Mouse (Mus musculus): ENCODE measurements around the gene Nav3. TPM values are rescaled to one million over a fixed set of nuclear protein-coding genes. Genes with fewer than 3 reads are reported as not detected.

Nav3 gene
- polyA plus RNA-seq, 1 experiment from 2014 or later, result 17.6 TPM

DNA sequence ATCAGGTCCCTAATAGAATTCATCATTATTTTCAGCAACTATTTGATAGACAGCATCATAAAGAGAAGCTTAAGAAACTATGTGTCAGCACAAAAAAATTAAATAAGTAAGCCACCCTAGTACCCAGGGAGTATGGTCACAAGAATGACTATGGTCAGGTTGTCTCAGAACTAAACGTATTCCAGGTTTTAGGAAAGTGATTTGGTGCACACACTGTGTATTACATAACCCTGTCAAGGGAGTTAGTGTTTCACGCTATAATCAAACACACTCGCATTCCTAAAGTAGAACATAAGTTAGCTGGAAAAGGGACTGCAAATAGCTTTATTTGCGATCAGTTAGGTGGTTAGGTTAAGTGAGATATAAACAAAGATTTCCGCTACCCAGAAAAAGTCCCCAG is 126.0 kb downstream of the Nav3 start:
- no peaks in the 10 kb centered on the region for H3K9me3 ChIP-seq (replicated peaks; ENCODE audit: control insufficient read depth, low read length)
- no peak for DNase-seq (ENCODE audit: low spot score)
- 84% methylated on average over 5 of the region's 5 CpGs for whole genome bisulfite sequencing
- no peak overlapping the region for H3K9ac ChIP-seq (ENCODE audit: low read length)
- no peaks in the 10 kb centered on the region for H3K27me3 ChIP-seq (replicated peaks; ENCODE audit: control insufficient read depth, insufficient read depth, low read length)
- H3K36me3 ChIP-seq (ENCODE audit: control insufficient read depth, insufficient read depth, low read length), result no peaks in the 10 kb centered on the region
- H3K4me3 ChIP-seq (ENCODE audit: low read depth, low read length), result no peak overlapping the region
- no peak overlapping the region for H3K4me2 ChIP-seq (ENCODE audit: low read length)
- no peaks in the 10 kb centered on the region; the same call in 1 of the 2 replicates for H3K4me1 ChIP-seq (ENCODE audit: control insufficient read depth, insufficient read depth, low read length)
- no peak for ATAC-seq
- no peak overlapping the region for H3K27ac ChIP-seq (ENCODE audit: low read depth, low read length)

DNA sequence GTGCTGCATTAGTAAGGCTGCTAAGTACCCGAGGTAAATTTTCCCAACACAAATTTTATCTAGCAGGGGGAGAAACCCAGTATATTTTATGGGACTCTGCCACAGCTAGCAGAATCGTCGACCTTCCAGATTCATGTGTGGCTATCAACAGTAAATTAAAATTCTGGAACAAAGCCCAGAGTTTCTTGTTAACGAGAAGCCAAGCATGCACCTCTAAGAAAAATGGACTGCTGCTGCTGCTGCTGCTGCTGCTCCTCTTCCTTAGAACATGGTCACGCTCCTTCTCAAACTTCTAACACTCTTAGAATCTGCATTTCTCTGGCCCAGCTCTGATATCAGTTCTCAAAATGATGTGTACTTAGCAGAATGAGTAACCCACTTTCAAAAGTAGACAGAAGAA is 126.4 kb downstream of the Nav3 start:
- no peak overlapping the region for H3K4me2 ChIP-seq (ENCODE audit: low read length)
- no peak overlapping the region for H3K4me3 ChIP-seq (ENCODE audit: low read depth, low read length)
- no peak; the same call in 1 of the 2 replicates for ATAC-seq
- H3K27me3 ChIP-seq (replicated peaks; ENCODE audit: control insufficient read depth, insufficient read depth, low read length), result no peaks in the 10 kb centered on the region
- no peaks in the 10 kb centered on the region for H3K36me3 ChIP-seq (ENCODE audit: control insufficient read depth, insufficient read depth, low read length)
- H3K9me3 ChIP-seq (replicated peaks; ENCODE audit: control insufficient read depth, low read length), result no peaks in the 10 kb centered on the region
- H3K9ac ChIP-seq (ENCODE audit: low read length), result no peak overlapping the region
- peak; percentile 69 for DNase-seq (ENCODE audit: low spot score)
- H3K27ac ChIP-seq (ENCODE audit: low read depth, low read length), result no peak overlapping the region
- H3K4me1 ChIP-seq (ENCODE audit: control insufficient read depth, insufficient read depth, low read length), result no peaks in the 10 kb centered on the region; the same call in 1 of the 2 replicates
- 23% methylated on average over 5 of the region's 5 CpGs for WGBS

- no peak overlapping the region for H3K4me2 ChIP-seq (ENCODE audit: low read length)
- no peak for ATAC-seq
- no peak overlapping the region for H3K27ac ChIP-seq (ENCODE audit: low read depth, low read length)
Measured at GRCm38 (mm10) chr10:110322082-110322632, 133.8 kb downstream of the Nav3 start.

GRCm38 (mm10) chr10:110317275-110317674 is 138.7 kb downstream of the Nav3 start:
- H3K9ac ChIP-seq (ENCODE audit: low read length), result no peak overlapping the region
- DNase-seq (ENCODE audit: low spot score), result no peak
- no peak overlapping the region for H3K4me3 ChIP-seq (ENCODE audit: low read depth, low read length)
- no peak overlapping the region for H3K27ac ChIP-seq (ENCODE audit: low read depth, low read length)
- H3K36me3 ChIP-seq (ENCODE audit: control insufficient read depth, insufficient read depth, low read length), result no peaks in the 10 kb centered on the region
- H3K27me3 ChIP-seq (replicated peaks; ENCODE audit: control insufficient read depth, insufficient read depth, low read length), result no peaks in the 10 kb centered on the region
- ATAC-seq, result no peak
- H3K9me3 ChIP-seq (replicated peaks; ENCODE audit: control insufficient read depth, low read length), result no peaks in the 10 kb centered on the region
- no peaks in the 10 kb centered on the region for H3K4me1 ChIP-seq (ENCODE audit: control insufficient read depth, insufficient read depth, low read length)
- H3K4me2 ChIP-seq (ENCODE audit: low read length), result no peak overlapping the region
- 77% methylated on average over 5 of the region's 5 CpGs for WGBS

More at GRCm38 (mm10) chr10:110322082-110322632, 133.8 kb downstream of the Nav3 start:
- no peak for DNase-seq (ENCODE audit: low spot score)
- H3K9me3 ChIP-seq (replicated peaks; ENCODE audit: control insufficient read depth, low read length), result no peaks in the 10 kb centered on the region
- H3K36me3 ChIP-seq (ENCODE audit: control insufficient read depth, insufficient read depth, low read length), result no peaks in the 10 kb centered on the region
- H3K4me3 ChIP-seq (ENCODE audit: low read depth, low read length), result no peak overlapping the region
- WGBS, result 61% methylated on average over 6 of the region's 6 CpGs
- H3K27me3 ChIP-seq (replicated peaks; ENCODE audit: control insufficient read depth, insufficient read depth, low read length), result no peaks in the 10 kb centered on the region
- no peaks in the 10 kb centered on the region for H3K4me1 ChIP-seq (ENCODE audit: control insufficient read depth, insufficient read depth, low read length)
- no peak overlapping the region for H3K9ac ChIP-seq (ENCODE audit: low read length)

DNA sequence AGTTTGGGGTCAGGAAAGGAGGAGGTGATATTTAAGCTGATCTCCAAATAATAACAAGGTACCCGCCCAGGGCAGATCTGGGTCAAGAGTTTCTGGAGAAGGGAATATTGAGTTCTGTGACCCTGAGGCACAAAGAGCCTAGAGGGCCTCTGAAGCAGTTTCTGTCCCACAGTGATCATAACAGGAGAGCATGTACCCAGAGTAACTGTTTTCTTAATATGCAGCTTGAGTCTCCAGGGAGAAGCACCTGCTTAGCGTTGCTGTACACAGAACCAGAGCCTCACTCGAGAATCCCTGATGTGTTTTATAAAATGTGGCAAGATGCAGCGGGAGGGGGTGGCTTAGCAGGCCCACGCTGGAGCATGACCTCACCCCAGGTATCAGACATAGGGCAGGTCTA is 141.5 kb downstream of the Nav3 start:
- no peak overlapping the region for H3K9ac ChIP-seq (ENCODE audit: low read length)
- H3K36me3 ChIP-seq (ENCODE audit: control insufficient read depth, insufficient read depth, low read length), result no peaks in the 10 kb centered on the region
- H3K4me1 ChIP-seq (ENCODE audit: control insufficient read depth, insufficient read depth, low read length), result no peaks in the 10 kb centered on the region
- no peaks in the 10 kb centered on the region for H3K9me3 ChIP-seq (replicated peaks; ENCODE audit: control insufficient read depth, low read length)
- DNase-seq (ENCODE audit: low spot score) (no peak), ATAC-seq (no peak)
- no peak overlapping the region for H3K27ac ChIP-seq (ENCODE audit: low read depth, low read length)
- no peak overlapping the region for H3K4me2 ChIP-seq (ENCODE audit: low read length)
- H3K4me3 ChIP-seq (ENCODE audit: low read depth, low read length), result no peak overlapping the region
- 67% methylated on average over 5 of the region's 5 CpGs for WGBS
- no peaks in the 10 kb centered on the region for H3K27me3 ChIP-seq (replicated peaks; ENCODE audit: control insufficient read depth, insufficient read depth, low read length)

DNA sequence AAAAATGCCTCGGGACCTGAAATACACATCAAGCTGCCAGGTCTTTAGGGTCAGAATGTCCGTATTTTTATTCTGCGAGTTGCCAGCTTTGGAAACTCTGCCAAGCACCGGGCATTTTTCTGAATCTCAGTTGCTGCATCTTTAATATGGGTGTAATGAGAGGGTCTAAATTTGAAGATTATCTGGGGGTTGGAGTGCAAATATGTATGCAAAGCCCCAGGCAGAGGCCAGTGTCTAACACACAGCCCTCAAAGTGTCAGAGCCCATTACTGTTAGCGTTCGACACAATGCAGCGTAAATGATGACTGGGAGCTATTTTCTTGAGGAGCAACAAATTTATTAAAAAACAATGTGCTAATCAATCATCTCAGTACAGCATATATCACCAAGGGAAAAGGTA is 142.0 kb downstream of the Nav3 start:
- DNase-seq (ENCODE audit: low spot score) (no peak), ATAC-seq (no peak)
- Histone ChIP-seq H3K4me3 (ENCODE audit: low read depth, low read length) (no peak overlapping the region), H3K4me2 (ENCODE audit: low read length) (no peak overlapping the region), H3K9me3 (replicated peaks; ENCODE audit: control insufficient read depth, low read length) (no peaks in the 10 kb centered on the region), H3K9ac (ENCODE audit: low read length) (no peak overlapping the region), H3K4me1 (ENCODE audit: control insufficient read depth, insufficient read depth, low read length) (no peaks in the 10 kb centered on the region), H3K27me3 (replicated peaks; ENCODE audit: control insufficient read depth, insufficient read depth, low read length) (no peaks in the 10 kb centered on the region), H3K36me3 (ENCODE audit: control insufficient read depth, insufficient read depth, low read length) (no peaks in the 10 kb centered on the region), H3K27ac (ENCODE audit: low read depth, low read length) (no peak overlapping the region)
- WGBS, result 82% methylated on average over 7 of the region's 7 CpGs

GRCm38 (mm10) chr10:110309511-110309910 is 146.5 kb downstream of the Nav3 start:
- Histone ChIP-seq H3K9me3 (replicated peaks; ENCODE audit: control insufficient read depth, low read length) (no peaks in the 10 kb centered on the region), H3K4me2 (ENCODE audit: low read length) (no peak overlapping the region), H3K36me3 (ENCODE audit: control insufficient read depth, insufficient read depth, low read length) (no peaks in the 10 kb centered on the region), H3K27ac (ENCODE audit: low read depth, low read length) (no peak overlapping the region), H3K4me3 (ENCODE audit: low read depth, low read length) (no peak overlapping the region), H3K4me1 (ENCODE audit: control insufficient read depth, insufficient read depth, low read length) (no peaks in the 10 kb centered on the region), H3K27me3 (replicated peaks; ENCODE audit: control insufficient read depth, insufficient read depth, low read length) (no peaks in the 10 kb centered on the region), H3K9ac (ENCODE audit: low read length) (no peak overlapping the region)
- ATAC-seq (peak; percentile 79), DNase-seq (ENCODE audit: low spot score) (peak; percentile 82)
- WGBS, result 67% methylated on average over 4 of the region's 4 CpGs

DNA sequence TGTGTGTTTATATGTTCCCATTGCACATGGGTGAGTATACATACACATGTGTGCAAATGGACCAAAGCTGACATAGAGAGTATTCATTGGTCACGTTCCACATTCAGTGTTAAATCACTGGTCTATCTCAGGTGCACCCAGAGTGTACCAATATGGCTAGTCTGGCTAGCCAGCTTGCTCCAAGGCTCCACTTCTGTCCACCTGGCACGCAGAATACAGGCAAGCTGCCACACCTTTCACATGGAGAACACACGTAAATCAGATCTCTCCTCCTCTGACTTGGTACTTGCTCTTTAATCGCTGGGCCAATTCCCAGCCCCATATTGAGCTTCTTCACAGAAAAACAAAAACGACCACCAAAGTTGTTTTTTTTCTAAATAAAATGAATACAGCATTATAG is 150.4 kb downstream of the Nav3 start:
- Histone ChIP-seq H3K27ac (ENCODE audit: low read depth, low read length) (no peak overlapping the region), H3K9me3 (replicated peaks; ENCODE audit: control insufficient read depth, low read length) (no peaks in the 10 kb centered on the region), H3K4me3 (ENCODE audit: low read depth, low read length) (no peak overlapping the region), H3K4me1 (ENCODE audit: control insufficient read depth, insufficient read depth, low read length) (no peaks in the 10 kb centered on the region), H3K27me3 (replicated peaks; ENCODE audit: control insufficient read depth, insufficient read depth, low read length) (no peaks in the 10 kb centered on the region), H3K9ac (ENCODE audit: low read length) (no peak overlapping the region), H3K36me3 (ENCODE audit: control insufficient read depth, insufficient read depth, low read length) (no peaks in the 10 kb centered on the region), H3K4me2 (ENCODE audit: low read length) (no peak overlapping the region)
- DNase-seq (ENCODE audit: low spot score) (no peak), ATAC-seq (no peak)
- 80% methylated on average over 5 of the region's 5 CpGs for WGBS

DNA sequence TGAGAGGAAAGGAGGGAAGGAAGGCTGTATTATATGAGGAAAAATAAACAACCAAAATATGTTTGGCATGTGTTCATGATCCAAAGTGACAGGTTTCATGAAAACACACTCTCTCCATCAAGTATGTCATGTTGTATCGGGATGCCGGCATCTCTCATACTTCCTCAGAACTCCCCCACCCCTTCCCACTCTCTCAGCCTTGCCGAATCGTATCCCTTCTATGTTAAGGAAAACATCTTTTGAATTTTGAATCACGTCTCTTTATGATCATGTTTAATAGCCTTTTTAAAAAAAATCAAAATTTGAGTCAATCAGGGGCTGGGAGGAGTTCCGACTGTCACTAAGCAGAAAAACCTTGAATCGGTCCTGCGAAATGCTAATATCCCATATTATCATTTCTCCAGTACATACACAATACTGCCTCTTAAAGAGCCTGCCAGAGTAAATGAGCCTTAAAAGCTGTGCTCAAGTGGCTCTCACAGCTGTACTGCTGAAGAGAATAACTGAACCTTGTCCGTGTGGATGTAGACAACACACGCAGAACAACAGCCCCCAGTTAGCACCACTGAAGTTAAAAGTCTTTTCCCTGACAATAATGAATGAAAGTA is 165.9 kb downstream of the Nav3 start:
- Histone ChIP-seq H3K9me3 (replicated peaks; ENCODE audit: control insufficient read depth, low read length) (no peaks in the 10 kb centered on the region), H3K36me3 (ENCODE audit: control insufficient read depth, insufficient read depth, low read length) (no peaks in the 10 kb centered on the region), H3K4me2 (ENCODE audit: low read length) (no peak overlapping the region), H3K9ac (ENCODE audit: low read length) (no peak overlapping the region), H3K27me3 (replicated peaks; ENCODE audit: control insufficient read depth, insufficient read depth, low read length) (no peaks in the 10 kb centered on the region), H3K4me1 (ENCODE audit: control insufficient read depth, insufficient read depth, low read length) (no peaks in the 10 kb centered on the region), H3K27ac (ENCODE audit: low read depth, low read length) (no peak overlapping the region; the same call in 1 of the 2 replicates), H3K4me3 (ENCODE audit: low read depth, low read length) (no peak overlapping the region)
- peak; percentile 60 for DNase-seq (ENCODE audit: low spot score)
- 70% methylated on average over 10 of the region's 10 CpGs for WGBS
- peak; percentile 84 for ATAC-seq

All from forebrain, embryonic 14.5 days (tissue).